Mouse (Mus musculus) midbrain, embryonic 12.5 days (tissue): ENCODE results near the gene Prop1. TPM values are rescaled to one million over a fixed set of nuclear protein-coding genes. Genes with fewer than 3 reads are reported as not detected.

Experiments used
- ATAC-seq: fragments of 200-750 bp; cut with Nextera tagmentation; 2 replicates; pipeline ENCODE4 v1.8.0; 2017; ENCODE audit warnings: low read depth, moderate TSS enrichment, moderate library complexity; ENCODE audit not compliant: low FRiP score
- H3K27ac ChIP-seq: fragments of 300-500 bp; sonication (generic); replicated peaks from 2 replicates; pipeline ENCODE4 v1.5.1; 2016; ENCODE audit warnings: mild to moderate bottlenecking
- H3K27me3 ChIP-seq: fragments of 300-500 bp; sonication (generic); 2 replicates; pipeline ENCODE4 v1.6.1; 2016; ENCODE audit warnings: mild to moderate bottlenecking
- H3K36me3 ChIP-seq: fragments of 300-500 bp; sonication (generic); 2 replicates; pipeline ENCODE4 v1.6.1; 2016
- H3K4me1 ChIP-seq: fragments of 300-500 bp; sonication (generic); 2 replicates; pipeline ENCODE4 v1.6.1; 2016
- H3K4me2 ChIP-seq: fragments of 300-500 bp; sonication (generic); replicated peaks from 2 replicates; pipeline ENCODE4 v1.6.1; 2016; ENCODE audit warnings: mild to moderate bottlenecking, moderate library complexity
- H3K4me3 ChIP-seq: fragments of 300-500 bp; sonication (generic); 2 replicates; pipeline ENCODE4 v1.5.1; 2016; ENCODE audit warnings: mild to moderate bottlenecking
- H3K9ac ChIP-seq: fragments of 300-500 bp; sonication (generic); replicated peaks from 2 replicates; pipeline ENCODE4 v1.6.1; 2016; ENCODE audit warnings: mild to moderate bottlenecking, moderate library complexity
- H3K9me3 ChIP-seq: fragments of 300-500 bp; sonication (generic); 2 replicates; pipeline ENCODE4 v1.6.1; 2016; ENCODE audit warnings: mild to moderate bottlenecking
- WGBS: fragments of 180-500 bp; shearing (Covaris S2); methylation state at CpG from one replicate; pipeline ENCODE4 v1.1.7; 2016; 5-methylcytosine and 5-hydroxymethylcytosine counted together
- polyA plus RNA-seq: library from polyadenylated mRNA; unstranded; fragments of >200 nt; fragmentation: Nextera tagmentation; extraction: Ambion mirVana; gene quantifications from 2 replicates; pipeline ENCODE4 v1.2.1, GENCODE M21; 2016

The Prop1 gene
- polyA plus RNA-seq, 1 experiment from 2014 or later, result not detected

- Histone ChIP-seq H3K9ac (peak within 1 kb of the TSS; percentile 70), H3K4me2 (peak within 1 kb of the TSS; percentile 88), H3K36me3 (no peaks in the 10 kb centered on the region), H3K27ac (peak within 1 kb of the TSS; percentile 64), H3K9me3 (no peaks in the 10 kb centered on the region), H3K4me3 (peak within 1 kb of the TSS; percentile 58), H3K4me1 (peaks cover 13% of the 10 kb centered on the region; the same call in 1 of the 2 replicates), H3K27me3 (peaks cover 4% of the 10 kb centered on the region; the same call in 1 of the 2 replicates)
- WGBS, result 0% methylated on average over 18 of the region's 18 CpGs
- ATAC-seq, result peak; percentile 95
Measured at GRCm38 (mm10) chr11:50931451-50931866, 22.1 kb downstream of the Prop1 start, which contains the start of gene Zfp354b. TSS of gene Zfp354b (minus strand) at chr11:50931633.

DNA sequence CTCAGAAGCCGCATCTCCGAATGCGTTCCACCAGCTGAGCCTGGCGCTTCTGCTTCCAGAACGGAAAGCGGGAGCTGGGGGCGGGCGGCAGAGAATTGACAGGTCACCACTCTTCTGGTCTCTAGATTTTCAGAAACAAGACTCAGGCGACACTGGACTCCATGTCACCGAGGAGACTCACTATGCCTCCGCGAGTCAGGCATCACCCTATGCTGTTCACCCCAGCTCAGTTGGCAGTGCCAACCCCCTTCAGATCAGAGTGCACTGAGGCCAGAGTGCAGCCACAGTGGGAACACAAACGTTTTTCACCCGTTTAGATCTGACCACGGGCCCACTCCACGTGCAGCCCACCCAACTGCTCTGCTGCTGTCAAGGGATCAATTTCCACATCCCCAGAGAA lies 22.5 kb downstream of the Prop1 start:
- peaks cover 4% of the 10 kb centered on the region; the same call in 1 of the 2 replicates for H3K27me3 ChIP-seq
- H3K4me1 ChIP-seq, result peaks cover 13% of the 10 kb centered on the region; the same call in 1 of the 2 replicates
- peak overlapping the region; percentile 52 for H3K27ac ChIP-seq
- WGBS, result 4% methylated on average over 16 of the region's 16 CpGs
- no peak; the same call in 1 of the 2 replicates for ATAC-seq
- H3K9ac ChIP-seq, result peak overlapping the region; percentile 70
- H3K9me3 ChIP-seq, result no peaks in the 10 kb centered on the region
- H3K4me2 ChIP-seq, result peak overlapping the region; percentile 88
- peak overlapping the region; percentile 58 for H3K4me3 ChIP-seq
- H3K36me3 ChIP-seq, result no peaks in the 10 kb centered on the region

- ATAC-seq, result no peak
- WGBS, result 36% methylated on average over 14 of the region's 14 CpGs
- H3K27ac ChIP-seq, result peak overlapping the region; percentile 52; the same call in 1 of the 2 replicates
Measured at GRCm38 (mm10) chr11:50930469-50931014, 23.0 kb downstream of the Prop1 start.

DNA sequence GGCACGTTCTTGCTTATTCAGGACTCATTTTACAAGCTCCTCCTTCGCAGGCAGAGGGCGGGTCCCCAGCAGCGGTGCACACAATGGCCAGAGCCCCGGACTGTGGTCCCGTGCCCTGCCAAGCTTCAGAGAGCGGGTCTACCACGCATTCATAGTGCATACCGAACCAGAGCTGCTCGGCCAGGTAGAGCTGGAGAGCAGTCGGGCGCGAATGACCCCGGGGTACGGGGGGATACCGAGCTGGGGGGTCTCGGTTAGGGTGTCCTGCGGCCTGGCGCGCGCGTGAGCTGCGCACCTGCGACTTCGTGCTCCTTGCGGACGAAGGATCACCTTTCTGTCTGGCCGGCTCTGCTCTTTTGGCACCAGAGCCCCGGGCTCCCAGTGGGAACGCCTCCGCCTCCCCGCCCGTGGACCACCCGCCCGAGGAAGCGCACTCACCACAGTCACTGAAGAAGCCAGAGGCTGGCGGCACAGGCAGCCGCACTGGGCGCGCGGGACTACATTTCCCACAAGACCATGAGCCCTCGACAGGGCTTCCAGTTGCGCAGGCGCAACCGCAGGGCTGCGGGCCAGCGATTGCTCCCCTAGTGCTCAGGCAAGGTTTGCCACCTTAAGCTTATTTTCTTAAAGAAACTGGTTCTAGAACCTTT lies 37.8 kb downstream of the Prop1 start, which contains the start of gene Zfp2:
Zfp2 (minus strand) TSS at position 495 of the 650 bp plus-strand sequence.
- H3K4me3 ChIP-seq, result peak within 1 kb of the TSS; percentile 83
- ATAC-seq, result peak; percentile 98
- under 1% methylated on average over 47 of the region's 47 CpGs for WGBS
- peak within 1 kb of the TSS; percentile 81 for H3K27ac ChIP-seq
- peak within 1 kb of the TSS; percentile 92 for H3K9ac ChIP-seq
- no peaks in the 10 kb centered on the region for H3K27me3 ChIP-seq
- peaks cover 3% of the 10 kb centered on the region; the same call in 1 of the 2 replicates for H3K4me1 ChIP-seq
- H3K36me3 ChIP-seq, result peaks cover 33% of the 10 kb centered on the region
- H3K9me3 ChIP-seq, result peaks cover 23% of the 10 kb centered on the region
- H3K4me2 ChIP-seq, result peak within 1 kb of the TSS; percentile 48

More at GRCm38 (mm10) chr11:50930469-50931014, 23.0 kb downstream of the Prop1 start:
- Histone ChIP-seq H3K4me1 (peaks cover 13% of the 10 kb centered on the region; the same call in 1 of the 2 replicates), H3K4me3 (peak overlapping the region; percentile 58), H3K4me2 (peak overlapping the region; percentile 88), H3K9ac (peak overlapping the region; percentile 70), H3K36me3 (no peaks in the 10 kb centered on the region), H3K9me3 (no peaks in the 10 kb centered on the region), H3K27me3 (peaks cover 4% of the 10 kb centered on the region; the same call in 1 of the 2 replicates)

DNA sequence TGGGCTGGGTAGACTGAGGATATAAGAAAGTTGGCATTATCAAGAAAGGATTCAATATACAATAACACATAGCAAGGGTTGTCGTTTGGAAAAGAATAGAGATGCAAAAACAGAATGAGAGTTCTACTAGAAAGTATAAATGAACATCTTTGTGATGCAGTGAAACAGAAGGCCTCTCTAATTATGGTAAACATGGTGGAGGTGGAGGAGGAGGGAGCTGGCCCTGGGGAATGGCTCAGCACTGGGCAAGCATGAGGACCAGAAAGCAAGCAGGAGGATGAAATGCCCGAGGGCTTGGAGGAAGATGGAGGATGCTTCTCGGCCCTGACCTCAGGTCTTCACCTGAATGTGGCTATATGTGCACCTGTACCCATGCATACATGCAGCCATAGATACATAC lies 39.1 kb downstream of the Prop1 start:
- Histone ChIP-seq H3K27me3 (no peaks in the 10 kb centered on the region), H3K36me3 (peaks cover 46% of the 10 kb centered on the region), H3K4me3 (no peak overlapping the region), H3K4me1 (peaks cover 3% of the 10 kb centered on the region; the same call in 1 of the 2 replicates), H3K27ac (no peak overlapping the region), H3K9ac (no peak overlapping the region), H3K9me3 (peaks cover 23% of the 10 kb centered on the region), H3K4me2 (no peak overlapping the region)
- ATAC-seq, result no peak
- 91% methylated on average over 3 of the region's 3 CpGs for WGBS

GRCm38 (mm10) chr11:50913301-50913700 lies 40.3 kb downstream of the Prop1 start:
- Histone ChIP-seq H3K9me3 (peaks cover 28% of the 10 kb centered on the region), H3K9ac (no peak overlapping the region), H3K4me1 (peaks cover 3% of the 10 kb centered on the region; the same call in 1 of the 2 replicates), H3K36me3 (peaks cover 58% of the 10 kb centered on the region), H3K27me3 (no peaks in the 10 kb centered on the region), H3K4me2 (no peak overlapping the region), H3K4me3 (no peak overlapping the region), H3K27ac (no peak overlapping the region)
- ATAC-seq, result no peak
- WGBS, result 93% methylated on average over 1 of the region's 1 CpGs

- no peak overlapping the region for H3K4me3 ChIP-seq
- peaks cover 99% of the 10 kb centered on the region for H3K36me3 ChIP-seq
- no peaks in the 10 kb centered on the region for H3K4me1 ChIP-seq
- no peak overlapping the region for H3K9ac ChIP-seq
- 85% methylated on average over 5 of the region's 5 CpGs for WGBS
- H3K4me2 ChIP-seq, result no peak overlapping the region
- no peak overlapping the region for H3K27ac ChIP-seq
- peaks cover 60% of the 10 kb centered on the region for H3K9me3 ChIP-seq
- ATAC-seq, result no peak
- no peaks in the 10 kb centered on the region for H3K27me3 ChIP-seq
Measured at GRCm38 (mm10) chr11:50908136-50908535, 45.4 kb downstream of the Prop1 start.

Other genes starting within 250 kb of the Prop1 start
- 58.1 and 59.2 TPM in 2 replicates for gene Zfp354c, start 126.0 kb downstream of the Prop1 start, polyA plus RNA-seq
- 1.1 and 1.8 TPM in 2 replicates for gene Zfp879, start 112.2 kb downstream of the Prop1 start, polyA plus RNA-seq
- gene Grm6, start 103.1 kb downstream of the Prop1 start, polyA plus RNA-seq, result not detected in 2 replicates
- 17.3 and 19.3 TPM in 2 replicates for gene Zfp454, start 66.1 kb downstream of the Prop1 start, polyA plus RNA-seq
- 37.4 and 40.2 TPM in 2 replicates for gene Zfp2, start 37.6 kb downstream of the Prop1 start, polyA plus RNA-seq
- 2.1 and 2.4 TPM in 2 replicates for gene Zfp354b, start 22.1 kb downstream of the Prop1 start, polyA plus RNA-seq
- gene 4933414I15Rik, start 10.0 kb downstream of the Prop1 start, polyA plus RNA-seq, result not detected in 2 replicates
- gene Olfr1378, start 12.8 kb upstream of the Prop1 start, polyA plus RNA-seq, result not detected in 2 replicates
- not detected in 2 replicates for gene Olfr1377, start 28.2 kb upstream of the Prop1 start, polyA plus RNA-seq
- gene Olfr51, start 49.8 kb upstream of the Prop1 start, polyA plus RNA-seq, result not detected in 2 replicates
- gene Olfr54, start 60.5 kb upstream of the Prop1 start, polyA plus RNA-seq, result not detected in 2 replicates
- gene Olfr1375, start 94.3 kb upstream of the Prop1 start, polyA plus RNA-seq, result not detected in 2 replicates
- 11.3 and 11.7 TPM in 2 replicates for gene Zfp354a, start 105.5 kb upstream of the Prop1 start, polyA plus RNA-seq